Mouse (Mus musculus): ENCODE results near the gene Tiam1. TPM values are rescaled to one million over a fixed set of nuclear protein-coding genes. Genes with fewer than 3 reads are reported as not detected.

Gene Tiam1
- total RNA-seq, 2 experiments from 2014 or later = 58.8 to 64.4 TPM

- DNase-seq = no peak
- intact Hi-C loops (cut with DNase I) = no loop called here
These were observed 74.4 kb downstream of the Tiam1 start for GRCm38 (mm10) chr16:90069197-90069596.

- DNase-seq = no peak
- intact Hi-C loops (cut with DNase I) = no loop called here
These were observed 90.6 kb downstream of the Tiam1 start for GRCm38 (mm10) chr16:90052905-90053519.

GRCm38 (mm10) chr16:90052409-90052808, 91.2 kb downstream of the Tiam1 start:
- intact Hi-C loops (cut with DNase I) = no loop called here
- DNase-seq = no peak

- no peak for DNase-seq
- intact Hi-C loops (cut with DNase I) = no loop called here
These were observed 92.5 kb downstream of the Tiam1 start for GRCm38 (mm10) chr16:90051051-90051450.

GRCm38 (mm10) chr16:90047841-90048240, 95.7 kb downstream of the Tiam1 start:
- DNase-seq = no peak
- intact Hi-C loops (cut with DNase I) = no loop called here

GRCm38 (mm10) chr16:90046494-90047158, 96.9 kb downstream of the Tiam1 start:
- intact Hi-C loops (cut with DNase I) = no loop called here
- DNase-seq = no peak

- intact Hi-C loops (cut with DNase I) = no loop called here
- DNase-seq = no peak
These were observed 98.0 kb downstream of the Tiam1 start for GRCm38 (mm10) chr16:90045611-90046010.

GRCm38 (mm10) chr16:90044004-90044754, 99.4 kb downstream of the Tiam1 start:
- intact Hi-C loops (cut with DNase I) = no loop called here
- DNase-seq = no peak

- no peak for DNase-seq
- intact Hi-C loops (cut with DNase I) = no loop called here
These were observed 100.7 kb downstream of the Tiam1 start for GRCm38 (mm10) chr16:90042874-90043273.

- DNase-seq = no peak
- intact Hi-C loops (cut with DNase I) = no loop called here
These were observed 101.2 kb downstream of the Tiam1 start for GRCm38 (mm10) chr16:90042386-90042785.

GRCm38 (mm10) chr16:90040771-90041364, 102.7 kb downstream of the Tiam1 start:
- intact Hi-C loops (cut with DNase I) = no loop called here
- no peak for DNase-seq

GRCm38 (mm10) chr16:90035595-90036110, 107.9 kb downstream of the Tiam1 start:
- intact Hi-C loops (cut with DNase I) = no loop called here
- no peak for DNase-seq

- no peak for DNase-seq
- intact Hi-C loops (cut with DNase I) = no loop called here
These were observed 113.2 kb downstream of the Tiam1 start for GRCm38 (mm10) chr16:90030355-90030754.

GRCm38 (mm10) chr16:90027886-90028285, 115.7 kb downstream of the Tiam1 start:
- peak; percentile 27 for DNase-seq
- intact Hi-C loops (cut with DNase I) = no loop called here

- intact Hi-C loops (cut with DNase I) = no loop called here
- DNase-seq = no peak
These were observed 117.9 kb downstream of the Tiam1 start for GRCm38 (mm10) chr16:90025526-90026172.

- intact Hi-C loops (cut with DNase I) = no loop called here
- no peak for DNase-seq
These were observed 119.9 kb downstream of the Tiam1 start for GRCm38 (mm10) chr16:90023665-90024010.

GRCm38 (mm10) chr16:90022932-90023664, 120.5 kb downstream of the Tiam1 start:
- intact Hi-C loops (cut with DNase I) = no loop called here
- no peak for DNase-seq

GRCm38 (mm10) chr16:90016046-90016445, 127.5 kb downstream of the Tiam1 start:
- DNase-seq = no peak
- intact Hi-C loops (cut with DNase I) = no loop called here

GRCm38 (mm10) chr16:90014596-90014995, 129.0 kb downstream of the Tiam1 start:
- intact Hi-C loops (cut with DNase I) = no loop called here
- no peak for DNase-seq

GRCm38 (mm10) chr16:90011521-90012181, 131.9 kb downstream of the Tiam1 start:
- intact Hi-C loops (cut with DNase I) = no loop called here
- peak; percentile 50 for DNase-seq
